17 mouse cellular contexts compared by ENCODE assay signal in the genomic region with DNA sequence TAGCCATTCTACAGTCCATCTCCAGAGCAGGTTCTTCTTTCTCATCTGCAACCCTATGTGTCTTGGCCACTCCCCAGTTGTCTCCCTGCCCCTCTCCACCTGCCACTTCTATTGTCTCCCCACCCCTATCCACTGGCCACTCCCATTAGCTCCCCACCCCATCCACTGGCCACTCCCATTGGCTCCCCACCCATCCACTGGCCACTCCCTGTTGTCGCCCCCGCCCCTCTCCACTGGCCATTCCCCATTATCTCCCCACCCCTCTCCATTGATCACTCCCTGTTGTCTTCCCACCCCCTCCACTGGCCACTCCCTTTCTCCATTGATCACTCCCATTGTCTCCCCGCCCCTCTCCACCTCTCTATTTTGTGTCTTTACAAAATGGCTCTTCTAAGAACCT. TPM values are rescaled to one million over a fixed set of nuclear protein-coding genes. Genes with fewer than 3 reads are reported as not detected.
A peak's percentile ranks its signal among the peaks of the same experiment; 100 is the strongest.
DNase-seq lines count a peak whose midpoint lies in the region; ATAC-seq lines count a peak whose summit lies in the region.
"Had no signal": no experiment of that assay in that cellular context is flagged by ENCODE, and none has a peak within 500 bp of the region (broad histone marks: within the 10 kb centered on the region; RNA-seq: fewer than 3 reads in every experiment).

No protein-coding gene starts in this region.

- no peak overlapping the region for H3K4me3 ChIP-seq in hindbrain, embryonic 12.5 days
- no peak overlapping the region for H3K4me3 ChIP-seq in neural tube, embryonic 13.5 days
- H3K4me3 ChIP-seq: heart, adult 2 months had no signal

- 0 out of 2 replicates have a peak overlapping the region, but pooled peaks have one; percentile 8 for H3K4me2 ChIP-seq in hindbrain, embryonic 12.5 days (replicated peaks)
- H3K4me2 ChIP-seq in neural tube, embryonic 13.5 days, result no peak overlapping the region; the same call in 1 of the 2 replicates
- H3K4me2 ChIP-seq: liver, embryonic 11.5 days had no signal

- H3K9ac ChIP-seq in hindbrain, embryonic 12.5 days, result no peak overlapping the region
- no peak overlapping the region for H3K9ac ChIP-seq in neural tube, embryonic 13.5 days

- H3K27ac ChIP-seq in hindbrain, embryonic 12.5 days, result peak overlapping the region; percentile 81
- H3K27ac ChIP-seq in neural tube, embryonic 13.5 days (replicated peaks), result peak overlapping the region; percentile 81
- H3K27ac ChIP-seq: heart, adult 2 months had no signal

- peaks cover 30% of the 10 kb centered on the region for H3K4me1 ChIP-seq in hindbrain, embryonic 12.5 days
- peaks cover 33% of the 10 kb centered on the region for H3K4me1 ChIP-seq in neural tube, embryonic 13.5 days (replicated peaks)

- H3K27me3 ChIP-seq in hindbrain, embryonic 12.5 days, result no peaks in the 10 kb centered on the region
- no peaks in the 10 kb centered on the region for H3K27me3 ChIP-seq in neural tube, embryonic 13.5 days
- H3K27me3 ChIP-seq: Patski had no signal

- DNase-seq in cerebellum, postnatal 14 days, result peak; percentile 67 to 73
- DNase-seq in cerebellum, adult 9-11 months, result no peak
- peak; percentile 38 for DNase-seq in embryo, embryonic 9.5 days (ENCODE audit: extremely low spot score)
- no peak for DNase-seq in heart, adult 8-10 months (ENCODE audit: low spot score)
- DNase-seq in left cerebral cortex, postnatal 36 days (ENCODE audit: low spot score in 2 of 2), result no peak
- DNase-seq in ovary, adult 18-20 months (ENCODE audit: low spot score), result no peak
- DNase-seq: heart, adult 2 months; kidney, postnatal 10 days; layer of hippocampus, postnatal 36 days; lung, postnatal 10 days; right cerebral cortex, postnatal 25 days had no signal

- no peaks in the 10 kb centered on the region for H3K9me3 ChIP-seq in hindbrain, embryonic 12.5 days (replicated peaks)
- H3K9me3 ChIP-seq in neural tube, embryonic 13.5 days, result no peaks in the 10 kb centered on the region

- 33% methylated on average over 3 of the region's 3 CpGs for WGBS in hindbrain, embryonic 12.5 days
- 21% methylated on average over 3 of the region's 3 CpGs for WGBS in neural tube, embryonic 13.5 days

- intact Hi-C loops in left cerebral cortex, postnatal 36 days (cut with DNase I), result no loop called here

- peak; percentile 66 for ATAC-seq in hindbrain, embryonic 12.5 days (ENCODE audit: low FRiP score)
- ATAC-seq in neural tube, embryonic 13.5 days (ENCODE audit: low read depth), result no peak; the same call in 1 of the 2 replicates
- ATAC-seq: Patski had no signal

- H3K36me3 ChIP-seq in hindbrain, embryonic 12.5 days, result no peaks in the 10 kb centered on the region
- H3K36me3 ChIP-seq in neural tube, embryonic 13.5 days, result no peaks in the 10 kb centered on the region

RNA-seq across cellular contexts. Expression of a gene that starts 39.2 kb away (rescaled TPM):
- 19.2 and 20.2 TPM in 2 replicates for polyA plus RNA-seq in hindbrain, embryonic 12.5 days (2016; fragmentation: Nextera tagmentation; extraction: Ambion mirVana)
- 17.6 and 18.2 TPM in 2 replicates for polyA plus RNA-seq in neural tube, embryonic 13.5 days (2015; fragmentation: Nextera tagmentation; extraction: Ambion mirVana)
- 1 to 10 TPM in 1 of 4 experiments, under 1 TPM in 2, not detected in 1; 0.41 to 1.2 (median 0.55) TPM for total RNA-seq in heart, adult 8-10 months (2022)
- 100 to 1,000 TPM; 222 to 250 TPM for total RNA-seq in left cerebral cortex, postnatal 36 days (2021)
- total RNA-seq: common myeloid progenitor, adult 5-6 weeks; hematopoietic stem cell, adult 5-6 weeks had no signal
- polyA plus RNA-seq: heart, adult 2 months had no signal

Comparison
In these comparisons a context has a peak if more than half of its experiments do, and no peak if none do; other contexts are left out.
1. DNase-seq: peak in cerebellum, postnatal 14 days (2 of 2) and embryo, embryonic 9.5 days (single experiment); none in cerebellum, adult 9-11 months (single experiment), heart, adult 8-10 months (single experiment), left cerebral cortex, postnatal 36 days (0 of 2) and ovary, adult 18-20 months (single experiment).
2. RNA of a gene that starts 39.2 kb away (total RNA-seq): 222 to 250 TPM in left cerebral cortex, postnatal 36 days; 0.41 to 1.2 TPM in heart, adult 8-10 months; every median in the first group is over 100 times any median in the second.